Mouse (Mus musculus): ENCODE measurements at regions not wholly inside any gene's neighbourhood (a gene's known extent, or its start where the extent isn't known, plus 50 kb on each side); places are given as distances from the start of the nearest gene placed in this dataset.

DNA sequence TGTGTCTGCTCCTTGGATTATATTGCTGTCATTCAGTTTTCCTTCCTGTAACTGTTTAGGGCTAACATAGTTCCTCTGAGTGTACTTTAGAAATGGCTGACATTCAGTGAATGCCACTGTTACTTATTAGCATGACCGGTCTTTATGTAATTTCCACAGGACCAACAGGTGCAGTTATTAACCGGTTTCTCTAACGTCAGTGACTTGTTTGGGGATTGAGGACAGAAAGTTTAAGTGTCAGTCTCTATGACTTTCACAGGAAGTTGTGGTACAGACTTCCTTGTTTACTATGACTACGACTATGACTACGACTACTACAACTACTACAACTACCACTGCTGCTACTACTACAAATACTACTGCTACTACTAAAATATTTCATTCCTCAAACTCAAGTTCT is 170.4 kb upstream of the Ptger4 start:
- DNase-seq (ENCODE audit: low spot score), result no peak

DNA sequence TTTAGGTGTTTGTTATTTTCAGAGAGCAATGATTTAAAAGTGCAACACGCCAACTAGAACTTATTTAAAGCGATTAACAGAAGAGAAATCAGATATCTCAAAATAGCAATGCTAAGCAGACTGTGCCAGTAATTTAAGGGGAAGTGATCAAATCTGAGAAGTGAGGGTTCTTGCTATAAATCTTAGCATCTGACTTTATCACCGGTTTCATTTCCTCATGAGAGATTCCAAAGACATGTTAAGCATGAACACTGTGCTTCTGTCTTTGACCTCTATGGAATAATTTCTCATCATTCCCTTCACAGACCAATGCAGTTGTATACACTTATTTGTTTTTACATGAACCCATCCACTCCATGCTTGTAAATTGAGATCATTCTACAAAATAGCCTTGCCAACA is 172.0 kb upstream of the Ptger4 start:
- no peak for DNase-seq (ENCODE audit: low spot score)

DNA sequence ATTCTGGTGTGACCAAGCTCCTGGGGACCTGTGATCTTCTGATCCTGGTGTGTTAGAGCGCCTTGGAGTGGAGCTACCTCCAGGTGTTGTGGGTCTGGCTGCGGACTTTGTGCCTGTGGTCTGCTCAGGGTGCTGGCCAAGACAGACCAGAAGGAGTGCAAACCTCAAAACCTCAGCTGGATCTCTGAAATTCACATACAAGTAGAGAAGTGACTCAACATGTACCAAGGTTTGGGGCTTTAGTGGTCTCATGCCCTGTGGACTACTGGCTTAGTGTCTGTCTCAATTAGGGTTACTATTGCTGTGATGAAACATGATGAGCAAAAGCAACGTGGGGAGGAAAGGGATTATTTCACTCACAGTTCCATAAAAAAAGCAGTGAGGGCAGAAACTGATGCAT is 182.7 kb upstream of the Ptger4 start:
- DNase-seq (ENCODE audit: low spot score), result no peak

DNA sequence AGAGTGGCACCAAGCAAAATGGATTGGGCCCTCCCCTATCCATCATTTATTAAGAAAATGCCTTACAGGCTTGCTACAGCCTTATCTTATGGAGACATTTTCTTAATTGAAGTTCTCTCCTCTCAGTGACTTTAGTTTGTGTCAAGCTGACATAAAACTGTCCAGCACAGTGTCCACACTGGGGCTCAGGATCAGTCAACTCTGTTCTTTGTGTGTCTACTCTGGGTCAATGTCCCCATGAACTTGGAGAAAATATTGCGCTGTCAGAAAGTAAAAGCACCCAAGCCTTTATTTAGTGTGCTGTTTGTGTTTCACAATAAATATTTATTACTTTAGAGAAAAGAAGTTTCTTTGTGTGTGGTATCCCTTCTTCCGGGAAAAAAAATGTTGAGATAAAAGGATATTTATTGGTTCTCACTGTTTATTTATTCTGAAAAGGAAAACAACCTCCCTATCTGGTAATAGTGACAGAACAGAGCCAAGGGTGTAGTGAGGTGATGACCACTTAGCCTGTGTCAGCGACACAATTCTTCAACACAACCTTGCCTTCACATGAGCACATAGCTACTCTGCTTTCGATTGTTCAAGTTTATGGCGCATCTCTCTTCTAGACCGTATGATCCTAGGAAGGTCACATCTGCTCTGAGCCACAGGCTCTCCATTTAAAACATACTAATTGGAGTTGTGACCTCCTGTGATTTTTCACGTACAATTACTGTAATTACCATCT is 183.5 kb upstream of the Ptger4 start:
- no peak for DNase-seq (ENCODE audit: low spot score)

DNA sequence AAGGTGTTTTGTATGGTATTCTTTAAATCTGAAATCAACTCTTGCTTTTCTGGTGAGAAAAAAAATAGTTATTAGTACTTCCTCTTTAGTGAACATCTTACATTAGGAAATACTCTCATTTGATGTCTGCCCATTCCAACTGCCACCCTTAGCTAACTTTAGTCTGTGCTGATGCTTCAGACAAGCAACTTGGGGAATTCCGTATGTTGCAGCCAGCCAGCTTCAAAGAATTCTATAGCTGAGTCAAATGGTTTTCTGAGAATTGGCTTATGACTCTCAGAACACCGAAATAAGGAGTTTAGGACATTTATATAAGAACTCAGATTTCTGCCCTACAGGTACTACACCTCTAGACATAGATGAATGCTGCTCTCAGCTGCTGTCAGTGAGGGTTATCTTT is 188.0 kb upstream of the Ptger4 start:
- no peak for DNase-seq (ENCODE audit: low spot score)

GRCm38 (mm10) chr15:5437020-5437419 is 193.0 kb upstream of the Ptger4 start:
- no peak for DNase-seq (ENCODE audit: low spot score)

DNA sequence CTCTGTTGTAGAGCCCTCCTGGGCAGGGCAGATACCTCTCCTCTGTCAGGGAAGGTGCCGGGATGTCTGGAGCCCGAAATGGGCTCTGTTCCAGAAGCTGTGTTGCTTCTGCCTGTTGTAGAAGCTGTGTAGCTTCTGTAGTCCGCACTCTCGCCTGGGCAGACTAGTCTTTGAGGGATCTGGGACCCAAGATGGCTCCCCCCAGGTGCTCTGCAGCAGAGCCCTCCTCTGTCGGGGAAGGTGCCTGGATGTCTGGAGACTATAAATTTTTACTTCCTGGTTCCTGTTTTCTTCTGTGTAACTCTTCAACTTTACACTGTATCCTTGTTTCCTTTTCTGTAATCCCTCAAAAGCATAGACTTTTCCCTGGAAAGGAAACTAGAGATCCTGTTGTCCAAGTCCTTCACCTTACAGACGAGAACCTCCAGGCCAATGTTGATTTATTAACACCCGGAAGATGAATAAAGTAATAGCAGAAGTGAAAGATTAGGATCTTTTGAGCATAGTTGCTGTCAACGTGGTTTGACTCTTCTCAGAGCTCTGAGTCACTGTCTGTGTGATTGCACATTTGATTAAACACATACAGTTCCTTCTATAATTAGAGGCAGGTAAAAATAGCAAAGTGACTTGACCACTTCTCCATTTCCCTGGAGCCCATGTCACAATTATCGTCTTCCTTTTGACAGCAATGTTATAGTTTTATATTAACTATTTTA is 202.2 kb upstream of the Ptger4 start:
- DNase-seq (ENCODE audit: low spot score), result no peak

GRCm38 (mm10) chr15:5446756-5447314 is 202.8 kb upstream of the Ptger4 start:
- no peak for DNase-seq (ENCODE audit: low spot score)

DNA sequence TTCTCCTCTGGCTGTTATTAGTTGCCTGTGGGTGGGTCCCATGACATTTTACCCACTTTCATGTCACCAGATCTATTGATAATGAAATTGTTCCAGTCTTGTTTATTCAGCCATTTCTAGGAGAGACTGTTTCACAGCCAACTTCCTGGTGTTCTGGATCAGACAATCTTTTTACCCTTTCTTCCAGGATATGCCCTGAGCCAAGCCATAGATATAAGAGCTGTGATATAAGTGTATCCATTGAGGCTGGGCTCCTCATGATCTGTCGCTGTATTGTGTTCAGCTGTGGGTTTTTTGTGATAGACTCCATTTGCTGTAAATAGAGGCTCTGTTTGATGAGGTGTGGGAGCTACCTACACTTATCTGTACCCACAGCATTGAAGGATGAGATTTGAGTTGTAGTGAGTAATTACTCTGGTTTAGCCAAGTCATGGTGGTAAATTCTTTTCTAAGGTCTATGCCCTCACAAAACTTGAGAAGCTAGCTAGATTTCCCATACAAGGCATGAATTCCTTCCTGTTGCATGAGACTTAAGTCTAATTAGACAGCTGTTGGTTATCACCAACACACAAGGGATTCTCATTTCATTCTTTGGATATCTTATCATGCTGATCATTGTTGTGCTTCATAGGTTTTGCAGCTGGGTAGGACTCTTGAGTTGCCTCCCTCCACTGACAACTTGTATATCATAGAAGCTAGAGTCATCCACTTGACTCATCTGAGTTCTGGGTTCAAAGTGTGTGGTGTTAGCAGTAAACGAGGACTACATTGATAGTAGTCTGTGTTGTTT is 203.9 kb upstream of the Ptger4 start:
- DNase-seq (ENCODE audit: low spot score), result no peak

GRCm38 (mm10) chr15:5459083-5459482 is 215.1 kb upstream of the Ptger4 start:
- DNase-seq (ENCODE audit: low spot score), result no peak

- no peak for DNase-seq (ENCODE audit: low spot score)
These were observed 215.6 kb upstream of the Ptger4 start for GRCm38 (mm10) chr15:5459580-5459979.

GRCm38 (mm10) chr15:5462651-5463050 is 218.7 kb upstream of the Ptger4 start:
- no peak for DNase-seq (ENCODE audit: low spot score)

DNA sequence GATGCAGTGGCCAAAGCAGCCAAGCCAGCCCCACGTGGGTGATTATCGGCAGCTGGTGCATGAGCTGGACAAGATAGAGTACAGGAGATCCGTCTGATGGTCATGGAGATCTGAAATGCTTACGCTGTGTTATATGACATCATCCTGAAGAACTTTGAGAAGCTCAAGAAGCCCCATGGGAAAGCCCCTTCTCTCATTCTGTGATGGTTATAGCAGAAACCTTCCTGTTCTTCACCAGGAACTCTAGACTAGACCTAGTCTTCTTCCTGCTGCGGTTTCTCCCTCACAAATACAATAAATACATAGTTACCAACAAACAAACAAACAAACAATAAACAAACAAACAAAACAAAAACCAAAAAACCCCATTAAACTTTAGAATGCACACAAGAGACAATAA is 220.7 kb upstream of the Ptger4 start:
- DNase-seq (ENCODE audit: low spot score), result no peak

DNA sequence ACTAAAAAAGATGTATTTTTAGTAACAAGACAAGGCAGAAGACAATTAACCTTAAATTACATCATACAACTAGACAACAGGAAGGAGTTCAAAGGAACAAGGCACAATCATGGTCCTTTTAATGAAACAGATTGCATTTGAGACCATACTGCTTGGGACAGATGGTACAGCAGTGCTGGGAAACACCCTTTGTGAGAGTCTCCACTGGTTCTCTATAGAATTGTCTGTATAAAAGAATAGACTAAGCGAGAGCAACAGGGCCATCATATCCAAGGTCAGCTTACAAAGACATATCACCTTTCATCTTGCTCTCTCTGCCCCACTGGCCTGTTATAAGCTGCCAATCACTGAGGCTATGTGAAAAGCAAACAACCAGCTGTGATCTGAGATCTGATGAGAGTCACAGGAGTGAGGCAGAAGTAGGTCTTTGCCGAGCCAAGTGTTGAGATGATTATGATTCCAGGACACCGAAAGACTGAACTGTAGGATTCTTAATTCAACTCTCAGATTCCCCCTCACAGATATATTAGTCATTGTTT is 224.6 kb upstream of the Ptger4 start:
- DNase-seq (ENCODE audit: low spot score), result no peak

DNA sequence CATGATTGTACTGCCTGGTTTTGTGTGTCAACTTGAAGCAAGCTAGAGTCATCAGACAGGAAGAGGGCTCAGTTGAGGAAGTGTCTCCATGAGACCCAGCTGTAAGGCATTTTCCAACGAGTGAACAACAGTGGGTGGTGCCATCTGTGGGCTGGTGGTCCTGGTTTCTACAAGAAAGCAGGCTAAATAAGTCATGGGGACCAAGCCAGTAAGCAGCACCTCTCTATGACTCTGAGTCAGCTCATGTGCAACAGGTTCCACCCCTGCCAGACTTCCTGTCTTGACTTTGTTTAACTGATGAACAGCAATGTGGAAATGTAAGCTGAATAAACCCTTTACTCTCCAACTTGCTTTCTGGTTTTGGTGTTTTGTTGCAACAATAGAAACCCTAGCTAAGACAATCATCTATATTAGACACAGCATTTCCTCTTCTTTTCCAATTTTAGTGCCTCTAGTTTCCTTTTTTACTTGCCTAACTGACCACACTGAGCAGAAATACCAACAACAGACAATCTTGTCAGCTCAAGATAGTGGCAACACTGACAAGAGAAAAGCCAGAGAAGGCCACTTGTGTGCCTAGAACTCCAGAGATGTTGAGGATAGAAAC is 231.5 kb upstream of the Ptger4 start:
- no peak for DNase-seq (ENCODE audit: low spot score)

- DNase-seq (ENCODE audit: low spot score), result no peak
These were observed 249.3 kb upstream of the Ptger4 start for GRCm38 (mm10) chr15:5493286-5493685.

- no peak for DNase-seq (ENCODE audit: low spot score)
These were observed 251.3 kb upstream of the Ptger4 start for GRCm38 (mm10) chr15:5495187-5495849.

DNA sequence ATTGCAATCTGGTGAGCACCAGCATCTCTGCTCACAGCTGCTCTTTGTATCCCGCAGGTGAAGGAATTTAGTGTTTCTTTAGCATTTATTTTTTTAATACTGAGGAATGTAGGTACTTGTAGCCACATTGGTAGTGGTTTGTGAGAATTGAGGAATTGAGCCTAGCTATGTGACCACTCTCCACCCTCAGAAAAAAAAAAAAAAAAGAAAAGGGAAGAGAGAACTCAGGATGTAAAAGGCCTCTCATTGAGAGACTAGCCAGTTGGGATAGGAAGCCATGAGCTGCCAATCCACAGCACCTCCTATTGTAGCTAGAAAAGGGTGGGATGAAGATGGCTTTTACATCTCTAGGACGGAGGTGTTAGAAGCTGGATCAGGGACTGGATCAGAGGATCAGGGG is 252.0 kb upstream of the Ptger4 start:
- DNase-seq (ENCODE audit: low spot score), result no peak

GRCm38 (mm10) chr15:5504502-5504901 is 260.5 kb upstream of the Ptger4 start:
- DNase-seq (ENCODE audit: low spot score), result no peak

GRCm38 (mm10) chr15:5506848-5507544 is 263.0 kb upstream of the Ptger4 start:
- DNase-seq (ENCODE audit: low spot score), result no peak

DNA sequence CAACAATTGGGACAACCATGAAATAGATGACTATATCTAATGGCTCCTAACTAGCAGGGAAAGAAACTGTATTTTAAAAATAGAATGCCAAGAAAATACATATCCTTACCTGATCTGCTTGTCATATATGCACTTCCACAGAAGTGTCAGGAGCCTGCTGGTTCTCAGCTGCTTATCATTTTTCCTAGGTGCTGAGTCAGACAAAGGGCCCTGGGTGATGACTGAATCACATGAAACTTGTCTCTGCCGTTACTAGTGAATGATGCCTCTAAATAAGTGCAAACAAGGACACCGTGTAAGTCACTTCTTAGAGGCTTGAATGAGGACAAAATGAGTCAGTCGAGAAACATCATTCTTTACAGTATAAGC is 263.5 kb upstream of the Ptger4 start:
- DNase-seq (ENCODE audit: low spot score), result no peak
